Mouse (Mus musculus): ENCODE measurements at regions not wholly inside any gene's neighbourhood (a gene's known extent, or its start where the extent isn't known, plus 50 kb on each side); places are given as distances from the start of the nearest gene placed in this dataset.
"Not testable (repeated sequence)": the region's sequence is repeated elsewhere in the genome, so short reads cannot be mapped to it uniquely, and the experiment has no call there.

GRCm38 (mm10) chr7:111168546-111169233 lies 85.9 kb upstream of the Eif4g2 start:
- not testable (repeated sequence) for DNase-seq

- peak in 1 of 2 experiments; percentile 65 for DNase-seq
Observed at GRCm38 (mm10) chr7:111164994-111165393, 82.2 kb upstream of the Eif4g2 start.

- no peak for DNase-seq
Observed at GRCm38 (mm10) chr7:111164276-111164675, 81.4 kb upstream of the Eif4g2 start.

- DNase-seq = peak in 1 of 2 experiments; percentile 42
Observed at GRCm38 (mm10) chr7:111163861-111164260, 81.0 kb upstream of the Eif4g2 start.

- DNase-seq = peak; percentile 48 to 56
Observed at GRCm38 (mm10) chr7:111163321-111163720, 80.5 kb upstream of the Eif4g2 start.

- DNase-seq = peak; percentile 42 to 60
Observed at GRCm38 (mm10) chr7:111158791-111159286, 76.0 kb upstream of the Eif4g2 start.

GRCm38 (mm10) chr7:111157754-111158325 lies 75.0 kb upstream of the Eif4g2 start:
- no peak for DNase-seq

- DNase-seq = peak; percentile 76 to 85
Observed at GRCm38 (mm10) chr7:111157287-111157686, 74.5 kb upstream of the Eif4g2 start.

- DNase-seq = peak; percentile 45 to 56
Observed at GRCm38 (mm10) chr7:111156472-111157231, 73.8 kb upstream of the Eif4g2 start.

- no peak for DNase-seq
Observed at GRCm38 (mm10) chr7:111155995-111156394, 73.2 kb upstream of the Eif4g2 start.

GRCm38 (mm10) chr7:111154217-111154616 lies 71.4 kb upstream of the Eif4g2 start:
- DNase-seq = no peak

GRCm38 (mm10) chr7:111150540-111150939 lies 67.7 kb upstream of the Eif4g2 start:
- no peak for DNase-seq

GRCm38 (mm10) chr7:111150115-111150514 lies 67.3 kb upstream of the Eif4g2 start:
- peak; percentile 40 to 42 for DNase-seq

- no peak for DNase-seq
Observed at GRCm38 (mm10) chr7:111147593-111147992, 64.8 kb upstream of the Eif4g2 start.

GRCm38 (mm10) chr7:111146670-111147069 lies 63.8 kb upstream of the Eif4g2 start:
- DNase-seq = no peak

GRCm38 (mm10) chr7:111144216-111144615 lies 61.4 kb upstream of the Eif4g2 start:
- DNase-seq = no peak

GRCm38 (mm10) chr7:111141285-111141965 lies 58.6 kb upstream of the Eif4g2 start:
- no peak for DNase-seq

- no peak for DNase-seq
Observed at GRCm38 (mm10) chr7:111138038-111138437, 55.2 kb upstream of the Eif4g2 start.

GRCm38 (mm10) chr7:111136066-111136639 lies 53.3 kb upstream of the Eif4g2 start:
- no peak for DNase-seq

GRCm38 (mm10) chr7:111134496-111134895 lies 51.7 kb upstream of the Eif4g2 start:
- no peak for DNase-seq

Measured in cerebellum, postnatal 25 days (tissue).